Mouse (Mus musculus) myocyte (in vitro differentiated cells): ENCODE results near the gene Tmem88. TPM values are rescaled to one million over a fixed set of nuclear protein-coding genes. Genes with fewer than 3 reads are reported as not detected.

ENCODE experiments used
- H3K27me3 ChIP-seq: one replicate; pipeline ENCODE4 v1.6.1; 2011; ENCODE audit not compliant: control insufficient read depth, insufficient read depth, insufficient read length
- H3K36me3 ChIP-seq: one replicate; pipeline ENCODE4 v1.6.1; 2011; ENCODE audit not compliant: control insufficient read depth, insufficient read depth
- H3K4me2 ChIP-seq: one replicate; pipeline ENCODE4 v1.6.1; 2011; ENCODE audit warnings: low read depth, control low read depth
- H3K4me3 ChIP-seq: one replicate; pipeline ENCODE4 v1.5.1; 2011; ENCODE audit warnings: mild to moderate bottlenecking, control low read depth, moderate library complexity
- H3K79me2 ChIP-seq: one replicate; pipeline ENCODE4 v1.6.1; 2011; ENCODE audit not compliant: control insufficient read depth, insufficient read depth
- H3ac ChIP-seq: one replicate; pipeline ENCODE4 v1.6.1; 2011; ENCODE audit not compliant: control insufficient read depth, insufficient read length
- CEBPB ChIP-seq: IDR thresholded peaks from 2 replicates; pipeline ENCODE4 v1.6.1; 2011; ENCODE audit warnings: mild to moderate bottlenecking, moderate library complexity; ENCODE audit not compliant: poor library complexity, insufficient read depth, severe bottlenecking
- E2F4 ChIP-seq: IDR thresholded peaks from one replicate; pipeline ENCODE4 v1.6.1; 2011; ENCODE audit warnings: mild to moderate bottlenecking, control low read depth, moderate library complexity; ENCODE audit not compliant: insufficient read depth
- MAX ChIP-seq: IDR thresholded peaks from one replicate; pipeline ENCODE4 v1.6.1; 2011; ENCODE audit warnings: low read depth, mild to moderate bottlenecking, control low read depth
- MYOD1 ChIP-seq, 3 experiments: IDR thresholded peaks; one replicate each; pipeline ENCODE4 v1.6.1; 2011; ENCODE audit warnings: control low read depth in 2 of 3, low read depth in 2 of 3, mild to moderate bottlenecking in 2 of 3, moderate library complexity in 1 of 3; ENCODE audit not compliant: insufficient read length in 2 of 3, control insufficient read depth in 1 of 3
- MYOG ChIP-seq, 3 experiments: IDR thresholded peaks; one replicate each; pipeline ENCODE4 v1.6.1; 2011; ENCODE audit warnings: control low read depth in 2 of 3, low read depth in 2 of 3, mild to moderate bottlenecking in 2 of 3; ENCODE audit not compliant: insufficient read length in 2 of 3, control insufficient read depth in 1 of 3, insufficient read depth in 1 of 3
- POLR2A ChIP-seq: IDR thresholded peaks from one replicate; pipeline ENCODE4 v1.6.1; 2011; ENCODE audit warnings: low read depth, mild to moderate bottlenecking, control low read depth, moderate library complexity; ENCODE audit not compliant: insufficient read length
- POLR2AphosphoS2 ChIP-seq: IDR thresholded peaks from one replicate; pipeline ENCODE4 v1.6.1; 2011; ENCODE audit warnings: low read depth, control low read depth; ENCODE audit not compliant: insufficient read length
- REST ChIP-seq: IDR thresholded peaks from one replicate; pipeline ENCODE4 v1.6.1; 2011; ENCODE audit warnings: mild to moderate bottlenecking, control low read depth, moderate library complexity; ENCODE audit not compliant: insufficient read depth, insufficient read length
- SRF ChIP-seq: IDR thresholded peaks from one replicate; pipeline ENCODE4 v1.6.1; 2011; ENCODE audit warnings: low read depth; ENCODE audit not compliant: control insufficient read depth, insufficient read length
- TCF12 ChIP-seq: IDR thresholded peaks from one replicate; pipeline ENCODE4 v1.6.1; 2011; ENCODE audit warnings: mild to moderate bottlenecking, control low read depth; ENCODE audit not compliant: poor library complexity, insufficient read depth, severe bottlenecking
- TCF3 ChIP-seq: IDR thresholded peaks from one replicate; pipeline ENCODE4 v1.6.1; 2011; ENCODE audit warnings: low read depth, control low read depth; ENCODE audit not compliant: insufficient read length
- USF1 ChIP-seq: IDR thresholded peaks from one replicate; pipeline ENCODE4 v1.6.1; 2011; ENCODE audit warnings: low read depth, mild to moderate bottlenecking, control low read depth, moderate library complexity
- polyA plus RNA-seq: library from polyadenylated mRNA; unstranded; fragments of >200 nt; fragmentation: generic; extraction: Trizol; gene quantifications from one replicate; pipeline ENCODE4 v1.2.1, GENCODE M21; 2012; ENCODE audit warnings: missing spikeins

Gene Tmem88
- polyA plus RNA-seq, 1 experiment = 0.16 TPM

- peaks cover under 1% of the 10 kb centered on the region for H3K79me2 ChIP-seq
- H3K36me3 ChIP-seq = no peaks in the 10 kb centered on the region
- TF ChIP-seq MYOG (IDR thresholded peaks at IDR 0.05; ENCODE audit: control insufficient read depth in 1 of 3, insufficient read depth in 1 of 3, insufficient read length in 2 of 3, low read depth in 2 of 3) (no peak), POLR2AphosphoS2 (peak; percentile 78)
- peak overlapping the region; percentile 100 for H3K4me3 ChIP-seq
- no peak overlapping the region for H3ac ChIP-seq
- H3K27me3 ChIP-seq = peaks cover 17% of the 10 kb centered on the region
- H3K4me2 ChIP-seq = peak overlapping the region; percentile 99
Observed at GRCm38 (mm10) chr11:69419443-69419812, 21.4 kb upstream of the Tmem88 start.

- Histone ChIP-seq H3K79me2 (peaks cover 7% of the 10 kb centered on the region), H3K4me3 (peak overlapping the region; percentile 100), H3K4me2 (peak overlapping the region; percentile 99), H3ac (peak overlapping the region; percentile 3), H3K27me3 (peaks cover 11% of the 10 kb centered on the region), H3K36me3 (no peaks in the 10 kb centered on the region)
- TF ChIP-seq REST = no peak
- TF ChIP-seq USF1 = peak; percentile 9
- TF ChIP-seq MYOG (IDR thresholded peaks at IDR 0.05; ENCODE audit: control insufficient read depth in 1 of 3, insufficient read depth in 1 of 3, insufficient read length in 2 of 3, low read depth in 2 of 3) = peak in 1 of 3 experiments; percentile 2
- TF ChIP-seq MYOD1 (IDR thresholded peaks at IDR 0.05; ENCODE audit: control insufficient read depth in 1 of 3, insufficient read length in 2 of 3, low read depth in 2 of 3) = peak in 1 of 3 experiments; percentile 54
- no peak for TF ChIP-seq SRF
- no peak for TF ChIP-seq TCF12
- TF ChIP-seq CEBPB = no peak
- peak; percentile 96 for TF ChIP-seq POLR2AphosphoS2
- peak; percentile 76 for TF ChIP-seq POLR2A
- TF ChIP-seq TCF3 = peak; percentile 48
Observed at GRCm38 (mm10) chr11:69418481-69419442, 20.7 kb upstream of the Tmem88 start.

- H3K27me3 ChIP-seq = peaks cover 5% of the 10 kb centered on the region
- H3K36me3 ChIP-seq = peaks cover 10% of the 10 kb centered on the region
- H3K4me3 ChIP-seq = peak overlapping the region; percentile 100
- TF ChIP-seq CEBPB = 0 out of 2 replicates have a peak, but pooled peaks have one; percentile 1
- peak in 2 of 3 experiments; percentile 40 to 45 for TF ChIP-seq MYOD1 (IDR thresholded peaks at IDR 0.05; ENCODE audit: control insufficient read depth in 1 of 3, insufficient read length in 2 of 3, low read depth in 2 of 3)
- no peak for TF ChIP-seq E2F4
- TF ChIP-seq MYOG (IDR thresholded peaks at IDR 0.05; ENCODE audit: control insufficient read depth in 1 of 3, insufficient read depth in 1 of 3, insufficient read length in 2 of 3, low read depth in 2 of 3) = peak in 2 of 3 experiments; percentile 2 to 65
- TF ChIP-seq TCF3 = no peak
- peak; percentile 73 for TF ChIP-seq MAX
- peak; percentile 96 for TF ChIP-seq POLR2AphosphoS2
- no peak for TF ChIP-seq TCF12
- TF ChIP-seq USF1 = peak; percentile 89
- peak; percentile 71 for TF ChIP-seq SRF
- TF ChIP-seq POLR2A = peak; percentile 73
- peak overlapping the region; percentile 98 for H3K4me2 ChIP-seq
- peak overlapping the region; percentile 3 for H3ac ChIP-seq
- peaks cover 17% of the 10 kb centered on the region for H3K79me2 ChIP-seq
Observed at GRCm38 (mm10) chr11:69417449-69418384, 19.7 kb upstream of the Tmem88 start.

GRCm38 (mm10) chr11:69416921-69417448 is 19.0 kb upstream of the Tmem88 start:
- Histone ChIP-seq H3K4me2 (peak overlapping the region; percentile 98), H3K4me3 (peak overlapping the region; percentile 100), H3K27me3 (no peaks in the 10 kb centered on the region), H3K79me2 (peaks cover 24% of the 10 kb centered on the region), H3K36me3 (peaks cover 13% of the 10 kb centered on the region), H3ac (no peak overlapping the region)
- TF ChIP-seq MYOD1 (IDR thresholded peaks at IDR 0.05; ENCODE audit: control insufficient read depth in 1 of 3, insufficient read length in 2 of 3, low read depth in 2 of 3) (peak; percentile 38 to 82 (median 58)), E2F4 (no peak), TCF3 (no peak), TCF12 (peak; percentile 59), POLR2A (peak; percentile 39), MYOG (IDR thresholded peaks at IDR 0.05; ENCODE audit: control insufficient read depth in 1 of 3, insufficient read depth in 1 of 3, insufficient read length in 2 of 3, low read depth in 2 of 3) (peak; percentile 9 to 86 (median 68))
